Mouse (Mus musculus): Measurements from ENCODE around the gene Wwp2. TPM values are rescaled to one million over a fixed set of nuclear protein-coding genes. Genes with fewer than 3 reads are reported as not detected.

Wwp2 gene
- total RNA-seq, 2 experiments from 2014 or later: 34.8 to 36.1 TPM

- intact Hi-C loops (cut with DNase I): loop anchor here (5.0 kb wide), 2 partner anchors 37 to 322 kb away; no protein-coding TSS in a partner anchor
- DNase-seq (ENCODE audit: extremely low spot score in 1 of 2, low spot score in 2 of 2): peak; percentile 93 to 98
These were observed 11.5 kb upstream of the Wwp2 start, which contains the start of gene Nob1 for GRCm38 (mm10) chr8:107424597-107425229. Gene Nob1 (minus strand): TSS chr8:107425051.

- no peak for DNase-seq (ENCODE audit: extremely low spot score in 1 of 2, low spot score in 2 of 2)
- intact Hi-C loops (cut with DNase I): loop anchor here (5.0 kb wide), 1 partner anchor 323 kb away; no protein-coding TSS in a partner anchor
These were observed 11.0 kb upstream of the Wwp2 start for GRCm38 (mm10) chr8:107425230-107425597.

GRCm38 (mm10) chr8:107430821-107431220, 5.3 kb upstream of the Wwp2 start:
- intact Hi-C loops (cut with DNase I): no loop called here
- DNase-seq (ENCODE audit: extremely low spot score in 1 of 2, low spot score in 2 of 2): no peak

GRCm38 (mm10) chr8:107435421-107435961, 674 bp upstream of the Wwp2 start:
- intact Hi-C loops (cut with DNase I): no loop called here
- no peak for DNase-seq (ENCODE audit: extremely low spot score in 1 of 2, low spot score in 2 of 2)

GRCm38 (mm10) chr8:107436841-107437421, 766 bp downstream of the Wwp2 start:
- no peak for DNase-seq (ENCODE audit: extremely low spot score in 1 of 2, low spot score in 2 of 2)
- intact Hi-C loops (cut with DNase I): no loop called here

- intact Hi-C loops (cut with DNase I): no loop called here
These were observed 1.5 kb downstream of the Wwp2 start for GRCm38 (mm10) chr8:107437711-107438110.

GRCm38 (mm10) chr8:107439880-107440625, 3.9 kb downstream of the Wwp2 start:
- DNase-seq (ENCODE audit: extremely low spot score in 1 of 2, low spot score in 2 of 2): no peak
- intact Hi-C loops (cut with DNase I): no loop called here

More at GRCm38 (mm10) chr8:107437711-107438110, 1.5 kb downstream of the Wwp2 start:
- no peak for DNase-seq (ENCODE audit: extremely low spot score in 1 of 2, low spot score in 2 of 2)

- intact Hi-C loops (cut with DNase I): no loop called here
- peak in 1 of 2 experiments; percentile 33 for DNase-seq (ENCODE audit: extremely low spot score in 1 of 2, low spot score in 2 of 2)
These were observed 8.5 kb downstream of the Wwp2 start for GRCm38 (mm10) chr8:107444626-107445025.

- intact Hi-C loops (cut with DNase I): no loop called here
- no peak for DNase-seq (ENCODE audit: extremely low spot score in 1 of 2, low spot score in 2 of 2)
These were observed 11.5 kb downstream of the Wwp2 start for GRCm38 (mm10) chr8:107447713-107448112.

- DNase-seq (ENCODE audit: extremely low spot score in 1 of 2, low spot score in 2 of 2): no peak
- intact Hi-C loops (cut with DNase I): no loop called here
These were observed 12.3 kb downstream of the Wwp2 start for GRCm38 (mm10) chr8:107448382-107448889.

- DNase-seq (ENCODE audit: extremely low spot score in 1 of 2, low spot score in 2 of 2): no peak
- intact Hi-C loops (cut with DNase I): no loop called here
These were observed 13.0 kb downstream of the Wwp2 start for GRCm38 (mm10) chr8:107449130-107449529.

GRCm38 (mm10) chr8:107449655-107450054, 13.5 kb downstream of the Wwp2 start:
- intact Hi-C loops (cut with DNase I): no loop called here

GRCm38 (mm10) chr8:107451414-107452066, 15.4 kb downstream of the Wwp2 start:
- no peak for DNase-seq (ENCODE audit: extremely low spot score in 1 of 2, low spot score in 2 of 2)
- intact Hi-C loops (cut with DNase I): no loop called here

More at GRCm38 (mm10) chr8:107449655-107450054, 13.5 kb downstream of the Wwp2 start:
- no peak for DNase-seq (ENCODE audit: extremely low spot score in 1 of 2, low spot score in 2 of 2)

GRCm38 (mm10) chr8:107453386-107453785, 17.2 kb downstream of the Wwp2 start:
- intact Hi-C loops (cut with DNase I): no loop called here
- DNase-seq (ENCODE audit: extremely low spot score in 1 of 2, low spot score in 2 of 2): no peak

GRCm38 (mm10) chr8:107455268-107455667, 19.1 kb downstream of the Wwp2 start:
- DNase-seq (ENCODE audit: extremely low spot score in 1 of 2, low spot score in 2 of 2): peak; percentile 40 to 62
- intact Hi-C loops (cut with DNase I): loop anchor here (2.0 kb wide), 1 partner anchor 122 kb away; no protein-coding TSS in a partner anchor

- intact Hi-C loops (cut with DNase I): no loop called here
- DNase-seq (ENCODE audit: extremely low spot score in 1 of 2, low spot score in 2 of 2): no peak
These were observed 21.6 kb downstream of the Wwp2 start for GRCm38 (mm10) chr8:107457725-107458124.

- intact Hi-C loops (cut with DNase I): no loop called here
- DNase-seq (ENCODE audit: extremely low spot score in 1 of 2, low spot score in 2 of 2): no peak
These were observed 22.1 kb downstream of the Wwp2 start for GRCm38 (mm10) chr8:107458281-107458680.

GRCm38 (mm10) chr8:107462423-107462822, 26.3 kb downstream of the Wwp2 start:
- intact Hi-C loops (cut with DNase I): no loop called here
- no peak for DNase-seq (ENCODE audit: extremely low spot score in 1 of 2, low spot score in 2 of 2)
